Mouse (Mus musculus) testis, adult 2 months (tissue): ENCODE measurements around the gene Gm20388.

Source experiments
- CTCF ChIP-seq: fragments of 200-500 bp; IDR thresholded peaks from 2 replicates; pipeline ENCODE4 v1.5.1; 2012; ENCODE audit warnings: low read depth, mild to moderate bottlenecking, inconsistent platforms, low read length, moderate library complexity; ENCODE audit not compliant: control insufficient read depth, insufficient read depth, insufficient replicate concordance
- POLR2A ChIP-seq: fragments of 200-500 bp; IDR thresholded peaks from 2 replicates; pipeline ENCODE4 v1.6.1; 2012; ENCODE audit warnings: low read depth, mild to moderate bottlenecking, inconsistent platforms, low read length, moderate library complexity; ENCODE audit not compliant: control insufficient read depth

DNA sequence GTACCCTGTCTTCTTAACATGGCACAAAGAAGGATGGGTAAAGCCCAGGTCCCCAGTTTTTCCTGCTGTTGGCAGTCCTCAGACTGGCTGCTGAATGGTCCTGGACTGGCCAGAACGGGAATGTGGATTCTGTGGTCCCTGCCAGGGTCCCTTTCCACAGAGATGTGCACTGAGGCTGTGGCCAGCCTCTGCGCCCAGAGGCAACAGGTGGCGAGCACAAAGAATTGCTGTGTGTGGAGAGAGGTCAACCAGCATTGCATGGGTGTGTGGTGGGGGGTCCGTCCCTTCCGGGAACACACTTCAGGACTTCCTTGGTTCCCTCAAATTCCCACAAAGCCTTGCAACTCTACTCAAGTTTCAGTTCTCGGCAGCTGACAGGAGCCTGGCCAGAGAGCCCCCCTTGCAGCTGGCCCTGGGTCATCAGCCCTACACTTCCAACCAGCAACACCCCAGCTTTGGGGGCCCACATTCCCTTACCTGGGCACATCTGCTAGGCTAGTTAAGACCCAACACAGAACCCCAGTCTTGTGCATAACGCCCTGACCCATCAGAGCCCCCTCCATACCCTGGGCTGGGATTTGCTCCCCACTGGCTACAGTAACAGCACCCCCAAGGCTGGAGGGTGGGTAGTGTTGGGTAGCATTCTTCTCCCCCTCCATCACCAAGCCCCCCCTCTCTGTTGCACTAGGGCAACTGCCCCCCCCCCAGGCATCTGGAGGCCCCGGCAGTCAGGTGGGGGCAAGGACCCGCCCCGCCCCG lies 2938.7 kb downstream of the Gm20388 start:
- TF ChIP-seq POLR2A (no peak), CTCF (no peak)
